Mouse (Mus musculus) hindbrain, embryonic 11.5 days (tissue): ENCODE results near the gene Vps11. TPM values are rescaled to one million over a fixed set of nuclear protein-coding genes. Genes with fewer than 3 reads are reported as not detected.
"Not testable (repeated sequence)": the region's sequence is repeated elsewhere in the genome, so short reads cannot be mapped to it uniquely, and the experiment has no call there.

Experiments used
- ATAC-seq: fragments of 200-750 bp; cut with Nextera tagmentation; 2 replicates; pipeline ENCODE4 v1.8.0; 2017; ENCODE audit warnings: mild to moderate bottlenecking, moderate TSS enrichment, moderate library complexity; ENCODE audit not compliant: low FRiP score
- DNase-seq: peaks from one replicate; pipeline ENCODE4 v3.0.0-alpha.2; 2015; ENCODE audit warnings: low spot score
- H3K27ac ChIP-seq: fragments of 300-500 bp; sonication (generic); 2 replicates; pipeline ENCODE4 v1.5.1; 2014; ENCODE audit warnings: mild to moderate bottlenecking, low read depth, low read length
- H3K27me3 ChIP-seq: fragments of 300-500 bp; sonication (generic); 2 replicates; pipeline ENCODE4 v1.6.1; 2014; ENCODE audit warnings: mild to moderate bottlenecking, low read length, moderate library complexity, mixed read lengths; ENCODE audit not compliant: control insufficient read depth, insufficient read depth
- H3K36me3 ChIP-seq: fragments of 300-500 bp; sonication (generic); 2 replicates; pipeline ENCODE4 v1.6.1; 2014; ENCODE audit warnings: mild to moderate bottlenecking, low read length, moderate library complexity, mixed read lengths; ENCODE audit not compliant: control insufficient read depth, insufficient read depth
- H3K4me1 ChIP-seq: fragments of 300-500 bp; sonication (generic); replicated peaks from 2 replicates; pipeline ENCODE4 v1.6.1; 2014; ENCODE audit warnings: low read length, mixed read lengths; ENCODE audit not compliant: control insufficient read depth, insufficient read depth
- H3K4me2 ChIP-seq: fragments of 300-500 bp; sonication (generic); replicated peaks from 2 replicates; pipeline ENCODE4 v1.6.1; 2014; ENCODE audit warnings: mild to moderate bottlenecking, low read depth, low read length
- H3K4me3 ChIP-seq: fragments of 300-500 bp; sonication (generic); 2 replicates; pipeline ENCODE4 v1.5.1; 2014; ENCODE audit warnings: low read depth, low read length
- H3K9ac ChIP-seq: fragments of 300-500 bp; sonication (generic); 2 replicates; pipeline ENCODE4 v1.6.1; 2014; ENCODE audit warnings: low read depth, low read length
- H3K9me3 ChIP-seq: fragments of 300-500 bp; sonication (generic); 2 replicates; pipeline ENCODE4 v1.6.1; 2016; ENCODE audit warnings: low read length; ENCODE audit not compliant: control insufficient read depth
- WGBS: fragments of 180-500 bp; shearing (Covaris S2); extraction: QIAGEN DNeasy Blood & Tissue Kit; methylation state at CpG from one replicate; pipeline ENCODE4 v1.1.7; 2014; 5-methylcytosine and 5-hydroxymethylcytosine counted together
- polyA plus RNA-seq: library from polyadenylated mRNA; unstranded; fragments of >200 nt; fragmentation: Nextera tagmentation; extraction: Ambion mirVana; gene quantifications from 2 replicates; pipeline ENCODE4 v1.2.1, GENCODE M21; 2014

Vps11 gene
- polyA plus RNA-seq, 1 experiment from 2014 or later = 23.4 TPM

- H3K4me3 ChIP-seq = peak overlapping the region; percentile 93
- H3K27ac ChIP-seq = peak overlapping the region; percentile 58
- H3K27me3 ChIP-seq = no peaks in the 10 kb centered on the region
- H3K4me2 ChIP-seq = peak overlapping the region; percentile 67
- H3K9me3 ChIP-seq = no peaks in the 10 kb centered on the region
- ATAC-seq (peak; percentile 51), DNase-seq (no peak)
- H3K9ac ChIP-seq = peak overlapping the region; percentile 96
- peaks cover 8% of the 10 kb centered on the region; the same call in 1 of the 2 replicates for H3K4me1 ChIP-seq
- H3K36me3 ChIP-seq = peaks cover 24% of the 10 kb centered on the region
- WGBS = 12% methylated on average over 15 of the region's 15 CpGs
Observed at GRCm38 (mm10) chr9:44379862-44380261, 18.4 kb upstream of the Vps11 start.

- Histone ChIP-seq H3K4me1 (peaks cover 8% of the 10 kb centered on the region; the same call in 1 of the 2 replicates), H3K4me3 (peak within 1 kb of the TSS; percentile 93), H3K27me3 (no peaks in the 10 kb centered on the region), H3K27ac (peak within 1 kb of the TSS; percentile 75), H3K36me3 (peaks cover 19% of the 10 kb centered on the region), H3K4me2 (peak within 1 kb of the TSS; percentile 67), H3K9me3 (no peaks in the 10 kb centered on the region), H3K9ac (peak within 1 kb of the TSS; percentile 96)
- WGBS = under 1% methylated on average over 79 of the region's 83 CpGs
- DNase-seq (peak; percentile 99), ATAC-seq (peak; percentile 97)
Observed at GRCm38 (mm10) chr9:44379054-44379834, 17.8 kb upstream of the Vps11 start, which contains the start of gene Hyou1. Gene Hyou1, plus strand, starts transcription at chr9:44379490.

GRCm38 (mm10) chr9:44378153-44378730 lies 16.8 kb upstream of the Vps11 start:
- DNase-seq (no peak), ATAC-seq (no peak)
- H3K4me3 ChIP-seq = peak overlapping the region; percentile 93
- WGBS = 92% methylated on average over 5 of the region's 5 CpGs
- no peak overlapping the region for H3K27ac ChIP-seq
- H3K4me1 ChIP-seq = peaks cover 8% of the 10 kb centered on the region; the same call in 1 of the 2 replicates
- no peak overlapping the region; the same call in 1 of the 2 replicates for H3K9ac ChIP-seq
- no peaks in the 10 kb centered on the region for H3K27me3 ChIP-seq
- peaks cover 16% of the 10 kb centered on the region for H3K36me3 ChIP-seq
- H3K4me2 ChIP-seq = peak overlapping the region; percentile 47
- H3K9me3 ChIP-seq = no peaks in the 10 kb centered on the region

GRCm38 (mm10) chr9:44377335-44377734 lies 15.9 kb upstream of the Vps11 start:
- not testable (repeated sequence) for H3K9ac ChIP-seq, DNase-seq, H3K36me3 ChIP-seq, H3K4me3 ChIP-seq, H3K27me3 ChIP-seq, H3K27ac ChIP-seq, H3K4me2 ChIP-seq, H3K9me3 ChIP-seq, ATAC-seq, H3K4me1 ChIP-seq
- 94% methylated on average over 2 of the region's 2 CpGs for WGBS

GRCm38 (mm10) chr9:44376141-44376540 lies 14.7 kb upstream of the Vps11 start:
- DNase-seq (no peak), ATAC-seq (no peak)
- no peaks in the 10 kb centered on the region for H3K9me3 ChIP-seq
- no peak overlapping the region for H3K9ac ChIP-seq
- H3K36me3 ChIP-seq = 0 out of 2 replicates have a peak, but pooled peaks cover 1% of the 10 kb centered on the region
- H3K27me3 ChIP-seq = no peaks in the 10 kb centered on the region
- peaks cover 8% of the 10 kb centered on the region; the same call in 1 of the 2 replicates for H3K4me1 ChIP-seq
- H3K4me3 ChIP-seq = no peak overlapping the region
- H3K4me2 ChIP-seq = no peak overlapping the region
- no peak overlapping the region for H3K27ac ChIP-seq
- WGBS = 95% methylated on average over 6 of the region's 6 CpGs

- no peak overlapping the region for H3K4me3 ChIP-seq
- no peak overlapping the region for H3K4me2 ChIP-seq
- no peak overlapping the region for H3K9ac ChIP-seq
- no peak overlapping the region for H3K27ac ChIP-seq
- no peak for DNase-seq
- H3K36me3 ChIP-seq = no peaks in the 10 kb centered on the region
- no peak for ATAC-seq
- no peaks in the 10 kb centered on the region for H3K27me3 ChIP-seq
- H3K9me3 ChIP-seq = no peaks in the 10 kb centered on the region
- no peaks in the 10 kb centered on the region for H3K4me1 ChIP-seq
Observed at GRCm38 (mm10) chr9:44373386-44373785, 11.9 kb upstream of the Vps11 start.

GRCm38 (mm10) chr9:44364480-44364879 lies 3.0 kb upstream of the Vps11 start:
- no peak for ATAC-seq
- peak; percentile 24 for DNase-seq
- no peak overlapping the region for H3K27ac ChIP-seq
- no peaks in the 10 kb centered on the region for H3K27me3 ChIP-seq
- H3K4me1 ChIP-seq = no peaks in the 10 kb centered on the region
- H3K4me3 ChIP-seq = no peak overlapping the region
- H3K4me2 ChIP-seq = no peak overlapping the region
- no peaks in the 10 kb centered on the region for H3K9me3 ChIP-seq
- WGBS = 64% methylated on average over 3 of the region's 3 CpGs
- no peaks in the 10 kb centered on the region for H3K36me3 ChIP-seq
- H3K9ac ChIP-seq = no peak overlapping the region

- H3K36me3 ChIP-seq, H3K9ac ChIP-seq, H3K27me3 ChIP-seq, DNase-seq, H3K4me1 ChIP-seq, H3K27ac ChIP-seq, H3K9me3 ChIP-seq: not testable (repeated sequence)
- WGBS = 49% methylated on average over 4 of the region's 4 CpGs
- peak overlapping the region; percentile 26; the same call in 1 of the 2 replicates for H3K4me2 ChIP-seq
- H3K4me3 ChIP-seq = peak overlapping the region; percentile 74; the same call in 1 of the 2 replicates
- 0 out of 2 replicates have a peak, but pooled peaks have one; percentile 30 for ATAC-seq
Observed at GRCm38 (mm10) chr9:44361931-44362330, 461 bp upstream of the Vps11 start.
